Mouse (Mus musculus) lung, embryonic 14.5 days (tissue): ENCODE data around the gene Mblac2. TPM values are rescaled to one million over a fixed set of nuclear protein-coding genes. Genes with fewer than 3 reads are reported as not detected.

ENCODE experiments used
- ATAC-seq: fragments of 200-750 bp; cut with Nextera tagmentation; 2 replicates; pipeline ENCODE4 v1.8.0; 2017; ENCODE audit warnings: mild to moderate bottlenecking, moderate TSS enrichment, moderate library complexity; ENCODE audit not compliant: insufficient read depth
- DNase-seq: peaks from one replicate; pipeline ENCODE4 v3.0.0-alpha.2; 2015
- H3K27ac ChIP-seq: fragments of 300-500 bp; sonication (generic); 2 replicates; pipeline ENCODE4 v1.5.1; 2014; ENCODE audit warnings: low read depth, mild to moderate bottlenecking, moderate library complexity
- H3K27me3 ChIP-seq: fragments of 300-500 bp; sonication (generic); 2 replicates; pipeline ENCODE4 v1.6.1; 2014; ENCODE audit warnings: low read length, control low read depth; ENCODE audit not compliant: insufficient read depth
- H3K36me3 ChIP-seq: fragments of 300-500 bp; sonication (generic); 2 replicates; pipeline ENCODE4 v1.6.1; 2014; ENCODE audit warnings: control low read depth; ENCODE audit not compliant: insufficient read depth
- H3K4me1 ChIP-seq: fragments of 300-500 bp; sonication (generic); 2 replicates; pipeline ENCODE4 v1.6.1; 2014; ENCODE audit warnings: antibody characterized with exemption, control low read depth; ENCODE audit not compliant: insufficient read depth
- H3K4me2 ChIP-seq: fragments of 300-500 bp; sonication (generic); 2 replicates; pipeline ENCODE4 v1.6.1; 2014; ENCODE audit warnings: mild to moderate bottlenecking
- H3K4me3 ChIP-seq: fragments of 300-500 bp; sonication (generic); 2 replicates; pipeline ENCODE4 v1.5.1; 2014; ENCODE audit warnings: low read depth, low read length
- H3K9ac ChIP-seq: fragments of 300-500 bp; sonication (generic); 2 replicates; pipeline ENCODE4 v1.6.1; 2014
- H3K9me3 ChIP-seq: fragments of 300-500 bp; sonication (generic); 2 replicates; pipeline ENCODE4 v1.6.1; 2016; ENCODE audit warnings: low read depth, low read length, control low read depth
- CTCF ChIP-seq: IDR thresholded peaks from 2 replicates; pipeline ENCODE4 v1.5.1; 2016; ENCODE audit warnings: antibody characterized with exemption, low read depth
- WGBS: fragments of 180-500 bp; shearing (Covaris S2); extraction: QIAGEN DNeasy Blood & Tissue Kit; methylation state at CpG from one replicate; pipeline ENCODE4 v1.1.7; 2014; 5-methylcytosine and 5-hydroxymethylcytosine counted together
- polyA plus RNA-seq: library from polyadenylated mRNA; unstranded; fragments of >200 nt; fragmentation: Nextera tagmentation; extraction: Ambion mirVana; gene quantifications from 2 replicates; pipeline ENCODE4 v1.2.1, GENCODE M21; 2014

The Mblac2 gene
- polyA plus RNA-seq, result 5.3 and 5.7 TPM in 2 replicates

- Histone ChIP-seq H3K27me3 (no peaks in the 10 kb centered on the region), H3K9ac (peak within 1 kb of the TSS; percentile 55), H3K4me2 (peak within 1 kb of the TSS; percentile 100), H3K4me3 (peak within 1 kb of the TSS; percentile 73), H3K36me3 (no peaks in the 10 kb centered on the region), H3K9me3 (no peaks in the 10 kb centered on the region), H3K4me1 (peaks cover 7% of the 10 kb centered on the region; the same call in 1 of the 2 replicates), H3K27ac (peak within 1 kb of the TSS; percentile 81)
- peak; percentile 97 for ATAC-seq
- TF ChIP-seq CTCF, result peak; percentile 9; the same call in 1 of the 2 replicates
- under 1% methylated on average over 61 of the region's 61 CpGs for WGBS
- DNase-seq, result peak; percentile 98
Measured at GRCm38 (mm10) chr13:81710775-81711545, at the start of gene Mblac2, which contains the start of gene Polr3g. Mblac2 (plus strand) TSS chr13:81711341. Polr3g (minus strand) TSS chr13:81711013.

GRCm38 (mm10) chr13:81663566-81664330 is 47.4 kb upstream of the Mblac2 start:
- H3K27me3 ChIP-seq, result no peaks in the 10 kb centered on the region
- no peak overlapping the region for H3K9ac ChIP-seq
- H3K9me3 ChIP-seq, result no peaks in the 10 kb centered on the region
- no peak overlapping the region for H3K4me2 ChIP-seq
- DNase-seq, result peak; percentile 40
- H3K27ac ChIP-seq, result no peak overlapping the region
- WGBS, result 68% methylated on average over 12 of the region's 12 CpGs
- no peak overlapping the region for H3K4me3 ChIP-seq
- H3K36me3 ChIP-seq, result peaks cover 46% of the 10 kb centered on the region
- TF ChIP-seq CTCF, result no peak
- peaks cover 2% of the 10 kb centered on the region; the same call in 1 of the 2 replicates for H3K4me1 ChIP-seq
- ATAC-seq, result peak; percentile 49; the same call in 1 of the 2 replicates

DNA sequence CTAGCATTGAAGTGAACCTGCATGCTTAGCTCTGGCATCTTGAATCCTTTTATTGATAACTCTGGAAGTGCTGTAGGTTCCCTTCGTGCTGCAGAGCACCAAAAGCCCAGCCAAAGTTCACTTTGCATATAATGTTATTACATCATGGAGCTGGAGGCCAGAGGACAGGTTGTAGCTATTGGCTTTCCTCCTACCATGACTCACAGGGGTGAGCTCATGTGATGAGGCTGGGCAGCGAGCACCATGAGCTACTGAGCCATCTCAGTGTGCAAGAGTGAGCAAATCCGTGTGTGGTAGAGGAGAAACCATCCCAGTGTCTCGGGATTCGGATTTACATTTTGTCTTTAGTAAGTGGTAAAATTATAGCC is 46.8 kb upstream of the Mblac2 start:
- H3K4me1 ChIP-seq, result no peaks in the 10 kb centered on the region
- no peak overlapping the region for H3K9ac ChIP-seq
- DNase-seq, result no peak
- ATAC-seq, result peak; percentile 47; the same call in 1 of the 2 replicates
- TF ChIP-seq CTCF, result no peak
- 82% methylated on average over 5 of the region's 5 CpGs for WGBS
- H3K9me3 ChIP-seq, result no peaks in the 10 kb centered on the region
- no peak overlapping the region for H3K27ac ChIP-seq
- H3K27me3 ChIP-seq, result no peaks in the 10 kb centered on the region
- H3K4me2 ChIP-seq, result no peak overlapping the region
- H3K4me3 ChIP-seq, result no peak overlapping the region
- peaks cover 51% of the 10 kb centered on the region for H3K36me3 ChIP-seq

GRCm38 (mm10) chr13:81667713-81668112 is 43.4 kb upstream of the Mblac2 start:
- peaks cover 58% of the 10 kb centered on the region for H3K36me3 ChIP-seq
- 89% methylated on average over 5 of the region's 5 CpGs for WGBS
- no peak overlapping the region for H3K9ac ChIP-seq
- H3K27ac ChIP-seq, result no peak overlapping the region
- H3K27me3 ChIP-seq, result no peaks in the 10 kb centered on the region
- no peak for TF ChIP-seq CTCF
- no peaks in the 10 kb centered on the region for H3K9me3 ChIP-seq
- H3K4me1 ChIP-seq, result no peaks in the 10 kb centered on the region
- ATAC-seq (no peak), DNase-seq (no peak)
- no peak overlapping the region for H3K4me2 ChIP-seq
- no peak overlapping the region for H3K4me3 ChIP-seq

GRCm38 (mm10) chr13:81675333-81675732 is 35.8 kb upstream of the Mblac2 start:
- ATAC-seq (no peak), DNase-seq (no peak)
- Histone ChIP-seq H3K36me3 (peaks cover 40% of the 10 kb centered on the region), H3K4me3 (no peak overlapping the region), H3K9me3 (no peaks in the 10 kb centered on the region), H3K4me2 (no peak overlapping the region), H3K4me1 (no peaks in the 10 kb centered on the region), H3K27ac (no peak overlapping the region), H3K27me3 (no peaks in the 10 kb centered on the region), H3K9ac (no peak overlapping the region)
- TF ChIP-seq CTCF, result no peak
- WGBS, result 68% methylated on average over 8 of the region's 8 CpGs

GRCm38 (mm10) chr13:81683107-81683506 is 28.0 kb upstream of the Mblac2 start:
- no peak for DNase-seq

GRCm38 (mm10) chr13:81684258-81684657 is 26.9 kb upstream of the Mblac2 start:
- 71% methylated on average over 5 of the region's 5 CpGs for WGBS
- H3K27me3 ChIP-seq, result no peaks in the 10 kb centered on the region
- H3K9me3 ChIP-seq, result no peaks in the 10 kb centered on the region
- no peak overlapping the region for H3K9ac ChIP-seq
- H3K4me3 ChIP-seq, result no peak overlapping the region
- DNase-seq (no peak), ATAC-seq (no peak)
- H3K4me2 ChIP-seq, result no peak overlapping the region
- H3K4me1 ChIP-seq, result no peaks in the 10 kb centered on the region
- peaks cover 12% of the 10 kb centered on the region; the same call in 1 of the 2 replicates for H3K36me3 ChIP-seq
- H3K27ac ChIP-seq, result no peak overlapping the region
- TF ChIP-seq CTCF, result no peak

More at GRCm38 (mm10) chr13:81683107-81683506, 28.0 kb upstream of the Mblac2 start:
- Histone ChIP-seq H3K9ac (no peak overlapping the region), H3K27ac (no peak overlapping the region), H3K4me1 (no peaks in the 10 kb centered on the region), H3K4me2 (no peak overlapping the region), H3K9me3 (no peaks in the 10 kb centered on the region), H3K27me3 (no peaks in the 10 kb centered on the region), H3K4me3 (no peak overlapping the region), H3K36me3 (peaks cover 12% of the 10 kb centered on the region; the same call in 1 of the 2 replicates)
- 74% methylated on average over 3 of the region's 3 CpGs for WGBS
- TF ChIP-seq CTCF, result no peak
- no peak for ATAC-seq
